Mouse (Mus musculus): ENCODE data around the gene Metap2. TPM values are rescaled to one million over a fixed set of nuclear protein-coding genes. Genes with fewer than 3 reads are reported as not detected.
A peak's percentile ranks its signal among the peaks of the same experiment; 100 is the strongest.

Metap2 gene
- polyA plus RNA-seq, 1 experiment = 205 TPM

GRCm38 (mm10) chr10:93939676-93940075 lies 42.8 kb upstream of the Metap2 start:
- Histone ChIP-seq H3K79me2 (ENCODE audit: control insufficient read depth, insufficient read depth) (no peaks in the 10 kb centered on the region), H3K4me3 (ENCODE audit: insufficient read depth, poor library complexity, severe bottlenecking) (no peak overlapping the region), H3K27me3 (ENCODE audit: control insufficient read depth, insufficient read depth, insufficient read length) (no peaks in the 10 kb centered on the region), H3K79me3 (ENCODE audit: low read depth) (no peaks in the 10 kb centered on the region), H3ac (ENCODE audit: control insufficient read depth, insufficient read length, low read depth) (no peak overlapping the region), H3K36me3 (ENCODE audit: control insufficient read depth, insufficient read depth) (no peaks in the 10 kb centered on the region)
- TF ChIP-seq MYOD1 (IDR thresholded peaks at IDR 0.05; ENCODE audit: control insufficient read depth, insufficient read length, low read depth) = no peak
- no peak for TF ChIP-seq USF1 (IDR thresholded peaks at IDR 0.05; ENCODE audit: low read depth)
- TF ChIP-seq CTCF (IDR thresholded peaks at IDR 0.05; ENCODE audit: control insufficient read depth, insufficient read depth, insufficient read length) = no peak
- no peak for TF ChIP-seq CEBPB (IDR thresholded peaks at IDR 0.05; ENCODE audit: low read depth)
- TF ChIP-seq FOSL1 (IDR thresholded peaks at IDR 0.05; ENCODE audit: insufficient read depth, low read length, poor library complexity, severe bottlenecking) = no peak
- TF ChIP-seq MYOG (IDR thresholded peaks at IDR 0.05; ENCODE audit: control insufficient read depth, extremely low read depth, insufficient read length) = no peak
- TF ChIP-seq MAX (IDR thresholded peaks at IDR 0.05) = no peak

- H3K27me3 ChIP-seq (ENCODE audit: control insufficient read depth, insufficient read depth, insufficient read length) = no peaks in the 10 kb centered on the region
- no peaks in the 10 kb centered on the region for H3K36me3 ChIP-seq (ENCODE audit: control insufficient read depth, insufficient read depth)
- no peaks in the 10 kb centered on the region for H3K79me3 ChIP-seq (ENCODE audit: low read depth)
- H3ac ChIP-seq (ENCODE audit: control insufficient read depth, insufficient read length, low read depth) = no peak overlapping the region
- H3K79me2 ChIP-seq (ENCODE audit: control insufficient read depth, insufficient read depth) = no peaks in the 10 kb centered on the region
- H3K4me3 ChIP-seq (ENCODE audit: insufficient read depth, poor library complexity, severe bottlenecking) = no peak overlapping the region
- no peak for TF ChIP-seq MYOD1 (IDR thresholded peaks at IDR 0.05; ENCODE audit: control insufficient read depth, insufficient read length, low read depth)
- no peak for TF ChIP-seq MYOG (IDR thresholded peaks at IDR 0.05; ENCODE audit: control insufficient read depth, extremely low read depth, insufficient read length)
- TF ChIP-seq CTCF (IDR thresholded peaks at IDR 0.05; ENCODE audit: control insufficient read depth, insufficient read depth, insufficient read length) = no peak
- no peak for TF ChIP-seq CEBPB (IDR thresholded peaks at IDR 0.05; ENCODE audit: low read depth)
- TF ChIP-seq USF1 (IDR thresholded peaks at IDR 0.05; ENCODE audit: low read depth) = no peak
These were observed 42.0 kb upstream of the Metap2 start for GRCm38 (mm10) chr10:93938844-93939271.

- no peak overlapping the region for H3K4me3 ChIP-seq (ENCODE audit: insufficient read depth, poor library complexity, severe bottlenecking)
- no peaks in the 10 kb centered on the region for H3K79me2 ChIP-seq (ENCODE audit: control insufficient read depth, insufficient read depth)
- no peaks in the 10 kb centered on the region for H3K36me3 ChIP-seq (ENCODE audit: control insufficient read depth, insufficient read depth)
- TF ChIP-seq USF1 (IDR thresholded peaks at IDR 0.05; ENCODE audit: low read depth) = no peak
- peak; percentile 15 for TF ChIP-seq MAX (IDR thresholded peaks at IDR 0.05)
- peak; percentile 10 for TF ChIP-seq FOSL1 (IDR thresholded peaks at IDR 0.05; ENCODE audit: insufficient read depth, low read length, poor library complexity, severe bottlenecking)
- TF ChIP-seq MYOG (IDR thresholded peaks at IDR 0.05; ENCODE audit: control insufficient read depth, extremely low read depth, insufficient read length) = no peak
- peak; percentile 31 for TF ChIP-seq MYOD1 (IDR thresholded peaks at IDR 0.05; ENCODE audit: control insufficient read depth, insufficient read length, low read depth)
- H3ac ChIP-seq (ENCODE audit: control insufficient read depth, insufficient read length, low read depth) = no peak overlapping the region
- no peaks in the 10 kb centered on the region for H3K27me3 ChIP-seq (ENCODE audit: control insufficient read depth, insufficient read depth, insufficient read length)
- H3K79me3 ChIP-seq (ENCODE audit: low read depth) = no peaks in the 10 kb centered on the region
These were observed 37.1 kb upstream of the Metap2 start for GRCm38 (mm10) chr10:93933980-93934379.

- Histone ChIP-seq H3K4me3 (ENCODE audit: insufficient read depth, poor library complexity, severe bottlenecking) (no peak overlapping the region), H3K27me3 (ENCODE audit: control insufficient read depth, insufficient read depth, insufficient read length) (no peaks in the 10 kb centered on the region), H3K79me2 (ENCODE audit: control insufficient read depth, insufficient read depth) (no peaks in the 10 kb centered on the region), H3K79me3 (ENCODE audit: low read depth) (no peaks in the 10 kb centered on the region), H3K36me3 (ENCODE audit: control insufficient read depth, insufficient read depth) (no peaks in the 10 kb centered on the region), H3ac (ENCODE audit: control insufficient read depth, insufficient read length, low read depth) (no peak overlapping the region)
- TF ChIP-seq MAX (IDR thresholded peaks at IDR 0.05) = peak; percentile 37
- peak; percentile 1 for TF ChIP-seq CEBPB (IDR thresholded peaks at IDR 0.05; ENCODE audit: low read depth)
- no peak for TF ChIP-seq CTCF (IDR thresholded peaks at IDR 0.05; ENCODE audit: control insufficient read depth, insufficient read depth, insufficient read length)
- TF ChIP-seq MYOG (IDR thresholded peaks at IDR 0.05; ENCODE audit: control insufficient read depth, extremely low read depth, insufficient read length) = no peak
- no peak for TF ChIP-seq FOSL1 (IDR thresholded peaks at IDR 0.05; ENCODE audit: insufficient read depth, low read length, poor library complexity, severe bottlenecking)
- TF ChIP-seq MYOD1 (IDR thresholded peaks at IDR 0.05; ENCODE audit: control insufficient read depth, insufficient read length, low read depth) = peak; percentile 93
- no peak for TF ChIP-seq USF1 (IDR thresholded peaks at IDR 0.05; ENCODE audit: low read depth)
These were observed 36.0 kb upstream of the Metap2 start for GRCm38 (mm10) chr10:93932861-93933260.

GRCm38 (mm10) chr10:93932020-93932419 lies 35.1 kb upstream of the Metap2 start:
- H3K79me3 ChIP-seq (ENCODE audit: low read depth) = no peaks in the 10 kb centered on the region
- H3K79me2 ChIP-seq (ENCODE audit: control insufficient read depth, insufficient read depth) = no peaks in the 10 kb centered on the region
- TF ChIP-seq USF1 (IDR thresholded peaks at IDR 0.05; ENCODE audit: low read depth) (no peak), CEBPB (IDR thresholded peaks at IDR 0.05; ENCODE audit: low read depth) (no peak), CTCF (IDR thresholded peaks at IDR 0.05; ENCODE audit: control insufficient read depth, insufficient read depth, insufficient read length) (no peak), MAX (IDR thresholded peaks at IDR 0.05) (no peak), FOSL1 (IDR thresholded peaks at IDR 0.05; ENCODE audit: insufficient read depth, low read length, poor library complexity, severe bottlenecking) (no peak), MYOG (IDR thresholded peaks at IDR 0.05; ENCODE audit: control insufficient read depth, extremely low read depth, insufficient read length) (no peak), MYOD1 (IDR thresholded peaks at IDR 0.05; ENCODE audit: control insufficient read depth, insufficient read length, low read depth) (no peak)
- H3K4me3 ChIP-seq (ENCODE audit: insufficient read depth, poor library complexity, severe bottlenecking) = no peak overlapping the region
- H3ac ChIP-seq (ENCODE audit: control insufficient read depth, insufficient read length, low read depth) = no peak overlapping the region
- no peaks in the 10 kb centered on the region for H3K27me3 ChIP-seq (ENCODE audit: control insufficient read depth, insufficient read depth, insufficient read length)
- no peaks in the 10 kb centered on the region for H3K36me3 ChIP-seq (ENCODE audit: control insufficient read depth, insufficient read depth)

GRCm38 (mm10) chr10:93931431-93931830 lies 34.5 kb upstream of the Metap2 start:
- no peaks in the 10 kb centered on the region for H3K36me3 ChIP-seq (ENCODE audit: control insufficient read depth, insufficient read depth)
- no peak for TF ChIP-seq CEBPB (IDR thresholded peaks at IDR 0.05; ENCODE audit: low read depth)
- TF ChIP-seq MYOG (IDR thresholded peaks at IDR 0.05; ENCODE audit: control insufficient read depth, extremely low read depth, insufficient read length) = no peak
- no peak for TF ChIP-seq MYOD1 (IDR thresholded peaks at IDR 0.05; ENCODE audit: control insufficient read depth, insufficient read length, low read depth)
- no peak for TF ChIP-seq FOSL1 (IDR thresholded peaks at IDR 0.05; ENCODE audit: insufficient read depth, low read length, poor library complexity, severe bottlenecking)
- no peak for TF ChIP-seq CTCF (IDR thresholded peaks at IDR 0.05; ENCODE audit: control insufficient read depth, insufficient read depth, insufficient read length)
- H3K27me3 ChIP-seq (ENCODE audit: control insufficient read depth, insufficient read depth, insufficient read length) = no peaks in the 10 kb centered on the region

More at GRCm38 (mm10) chr10:93931431-93931830, 34.5 kb upstream of the Metap2 start:
- H3K79me2 ChIP-seq (ENCODE audit: control insufficient read depth, insufficient read depth) = no peaks in the 10 kb centered on the region
- no peak overlapping the region for H3ac ChIP-seq (ENCODE audit: control insufficient read depth, insufficient read length, low read depth)
- H3K4me3 ChIP-seq (ENCODE audit: insufficient read depth, poor library complexity, severe bottlenecking) = no peak overlapping the region
- H3K79me3 ChIP-seq (ENCODE audit: low read depth) = no peaks in the 10 kb centered on the region

Data from C2C12 (cell line).